Mouse (Mus musculus) stomach, embryonic 16.5 days (tissue): ENCODE data around the gene Thrsp. TPM values are rescaled to one million over a fixed set of nuclear protein-coding genes. Genes with fewer than 3 reads are reported as not detected.

Source experiments
- ATAC-seq: fragments of 200-750 bp; cut with Nextera tagmentation; 2 replicates; pipeline ENCODE4 v1.8.0; 2017; ENCODE audit warnings: moderate number of reproducible peaks, moderate TSS enrichment; ENCODE audit not compliant: insufficient read depth, low FRiP score
- H3K27ac ChIP-seq: fragments of 300-500 bp; sonication (generic); 2 replicates; pipeline ENCODE4 v1.5.1; 2014; ENCODE audit warnings: low read length
- H3K27me3 ChIP-seq: fragments of 300-500 bp; sonication (generic); 2 replicates; pipeline ENCODE4 v1.6.1; 2014; ENCODE audit warnings: low read length, control low read depth, mixed read lengths; ENCODE audit not compliant: control insufficient read depth, insufficient read depth
- H3K36me3 ChIP-seq: fragments of 300-500 bp; sonication (generic); 2 replicates; pipeline ENCODE4 v1.6.1; 2014; ENCODE audit warnings: low read length; ENCODE audit not compliant: control insufficient read depth, insufficient read depth
- H3K4me1 ChIP-seq: fragments of 300-500 bp; sonication (generic); 2 replicates; pipeline ENCODE4 v1.6.1; 2014; ENCODE audit warnings: low read length, control low read depth, mixed read lengths; ENCODE audit not compliant: control insufficient read depth, insufficient read depth
- H3K4me2 ChIP-seq: fragments of 300-500 bp; sonication (generic); 2 replicates; pipeline ENCODE4 v1.6.1; 2014; ENCODE audit warnings: low read depth, low read length, mixed read lengths
- H3K4me3 ChIP-seq: fragments of 300-500 bp; sonication (generic); replicated peaks from 2 replicates; pipeline ENCODE4 v1.5.1; 2014; ENCODE audit warnings: mild to moderate bottlenecking, low read length
- H3K9ac ChIP-seq: fragments of 300-500 bp; sonication (generic); 2 replicates; pipeline ENCODE4 v1.6.1; 2014; ENCODE audit warnings: low read length
- H3K9me3 ChIP-seq: fragments of 300-500 bp; sonication (generic); replicated peaks from 2 replicates; pipeline ENCODE4 v1.6.1; 2016; ENCODE audit warnings: low read length, control low read depth; ENCODE audit not compliant: control insufficient read depth
- WGBS: fragments of 180-500 bp; shearing (Covaris S2); extraction: QIAGEN DNeasy Blood & Tissue Kit; methylation state at CpG from one replicate; pipeline ENCODE4 v1.1.7; 2014; 5-methylcytosine and 5-hydroxymethylcytosine counted together
- polyA plus RNA-seq: library from polyadenylated mRNA; unstranded; fragments of >200 nt; fragmentation: Nextera tagmentation; extraction: Ambion mirVana; gene quantifications from 2 replicates; pipeline ENCODE4 v1.2.1, GENCODE M21; 2015

Thrsp gene
- polyA plus RNA-seq, 1 experiment from 2014 or later = 4.1 TPM

DNA sequence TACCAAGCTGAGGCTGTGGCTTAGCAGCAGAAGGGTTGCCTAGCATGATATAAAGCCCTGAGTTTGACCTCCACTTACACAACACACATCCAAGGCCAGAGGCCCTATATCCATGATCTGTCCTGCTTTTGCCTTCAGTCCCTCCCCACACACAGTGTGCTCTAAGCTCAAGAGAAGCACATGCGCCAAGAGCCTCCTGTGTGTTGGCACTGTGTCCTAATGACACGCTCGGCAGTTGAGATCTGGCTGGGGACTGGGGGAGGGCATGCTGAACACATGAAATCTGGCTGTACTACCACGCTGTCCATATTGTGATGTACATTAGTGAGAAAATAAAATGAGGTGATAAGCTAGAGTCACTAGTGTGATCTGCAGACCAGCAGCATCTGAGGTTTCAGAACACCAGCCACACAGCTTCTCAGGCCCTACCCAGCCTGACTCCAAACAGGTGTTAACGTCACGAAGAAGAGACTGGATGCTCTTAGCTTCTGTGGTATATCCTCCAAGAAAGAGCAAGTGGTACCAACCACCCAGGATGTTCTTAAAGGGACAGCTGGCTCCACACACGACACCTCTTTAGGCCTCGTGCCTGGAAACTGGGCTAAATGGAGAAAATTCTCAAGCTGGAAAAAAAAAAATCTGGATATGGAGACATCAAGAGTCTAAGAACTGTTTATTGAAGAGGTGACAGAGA, 3.6 kb upstream of the Thrsp start:
- no peak overlapping the region for H3K9ac ChIP-seq
- WGBS = 73% methylated on average over 8 of the region's 8 CpGs
- H3K27me3 ChIP-seq = no peaks in the 10 kb centered on the region
- H3K9me3 ChIP-seq = no peaks in the 10 kb centered on the region
- H3K4me2 ChIP-seq = no peak overlapping the region
- no peaks in the 10 kb centered on the region for H3K36me3 ChIP-seq
- peaks cover 7% of the 10 kb centered on the region; the same call in 1 of the 2 replicates for H3K4me1 ChIP-seq
- ATAC-seq = no peak
- no peak overlapping the region for H3K27ac ChIP-seq
- no peak overlapping the region for H3K4me3 ChIP-seq

- H3K4me2 ChIP-seq = no peak overlapping the region
- no peaks in the 10 kb centered on the region for H3K27me3 ChIP-seq
- no peaks in the 10 kb centered on the region for H3K36me3 ChIP-seq
- H3K4me3 ChIP-seq = no peak overlapping the region
- ATAC-seq = no peak
- no peak overlapping the region for H3K27ac ChIP-seq
- H3K9ac ChIP-seq = no peak overlapping the region
- peaks cover 7% of the 10 kb centered on the region; the same call in 1 of the 2 replicates for H3K4me1 ChIP-seq
- 54% methylated on average over 1 of the region's 1 CpGs for WGBS
- H3K9me3 ChIP-seq = no peaks in the 10 kb centered on the region
Observed at GRCm38 (mm10) chr7:97420406-97420805, 2.9 kb upstream of the Thrsp start.

DNA sequence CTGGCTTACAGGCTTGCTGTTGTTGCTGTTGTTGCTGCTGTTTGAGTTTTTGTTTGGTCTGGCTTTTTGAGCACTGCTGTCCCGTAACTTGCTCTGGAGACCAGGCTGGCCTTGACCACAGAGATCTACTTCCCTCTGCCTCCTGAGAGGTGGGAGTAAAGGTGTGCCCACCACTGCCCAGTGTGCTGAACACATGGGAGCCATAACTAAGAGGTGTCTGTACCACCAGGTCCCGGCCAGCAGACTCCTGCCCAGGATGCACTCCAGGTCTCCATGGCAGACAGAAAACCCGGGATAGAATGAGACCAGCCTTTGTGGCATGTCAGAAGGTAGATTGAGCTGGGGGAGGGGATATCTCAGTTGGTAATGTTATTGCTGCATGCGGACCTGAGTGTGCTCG, 1.6 kb upstream of the Thrsp start:
- ATAC-seq = no peak

GRCm38 (mm10) chr7:97418717-97419116, 1.2 kb upstream of the Thrsp start:
- H3K4me1 ChIP-seq = peaks cover 7% of the 10 kb centered on the region; the same call in 1 of the 2 replicates
- no peak for ATAC-seq

More for the DNA sequence above, 1.6 kb upstream of the Thrsp start:
- no peaks in the 10 kb centered on the region for H3K36me3 ChIP-seq
- H3K9me3 ChIP-seq = no peaks in the 10 kb centered on the region
- no peak overlapping the region for H3K4me3 ChIP-seq
- no peak overlapping the region for H3K9ac ChIP-seq
- H3K4me2 ChIP-seq = no peak overlapping the region
- WGBS = 86% methylated on average over 5 of the region's 5 CpGs
- H3K27me3 ChIP-seq = no peaks in the 10 kb centered on the region
- H3K27ac ChIP-seq = no peak overlapping the region
- peaks cover 7% of the 10 kb centered on the region; the same call in 1 of the 2 replicates for H3K4me1 ChIP-seq

DNA sequence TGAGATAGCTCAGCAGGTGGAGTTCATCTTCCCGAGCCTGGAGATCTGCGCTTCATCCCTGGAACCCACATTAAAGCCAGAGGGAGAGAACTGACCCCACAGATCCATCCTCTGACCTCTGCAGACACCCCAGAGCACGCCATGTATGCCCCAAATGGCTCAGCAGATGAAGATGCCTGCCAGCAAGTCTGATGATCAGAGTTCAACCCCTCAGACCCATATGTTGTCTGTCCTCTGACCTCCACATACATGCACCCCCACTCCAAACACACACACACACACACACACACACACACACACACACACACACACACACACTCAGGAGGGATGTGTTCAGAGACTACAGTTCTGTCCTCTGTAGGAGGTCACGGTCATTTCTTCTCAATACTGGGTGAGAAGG, 1.1 kb downstream of the Thrsp start:
- H3K27ac ChIP-seq = no peak overlapping the region
- H3K36me3 ChIP-seq = no peaks in the 10 kb centered on the region
- H3K9me3 ChIP-seq = no peaks in the 10 kb centered on the region
- WGBS = 94% methylated on average over 4 of the region's 4 CpGs
- H3K4me3 ChIP-seq = no peak overlapping the region
- ATAC-seq = no peak
- no peak overlapping the region for H3K9ac ChIP-seq
- H3K4me2 ChIP-seq = no peak overlapping the region
- no peaks in the 10 kb centered on the region for H3K27me3 ChIP-seq
- peaks cover 7% of the 10 kb centered on the region; the same call in 1 of the 2 replicates for H3K4me1 ChIP-seq

More at GRCm38 (mm10) chr7:97418717-97419116, 1.2 kb upstream of the Thrsp start:
- no peak overlapping the region for H3K27ac ChIP-seq
- H3K4me3 ChIP-seq = no peak overlapping the region
- H3K9ac ChIP-seq = no peak overlapping the region
- WGBS = 68% methylated on average over 5 of the region's 5 CpGs
- no peaks in the 10 kb centered on the region for H3K36me3 ChIP-seq
- no peaks in the 10 kb centered on the region for H3K9me3 ChIP-seq
- H3K4me2 ChIP-seq = no peak overlapping the region
- no peaks in the 10 kb centered on the region for H3K27me3 ChIP-seq

- no peaks in the 10 kb centered on the region for H3K27me3 ChIP-seq
- no peak overlapping the region for H3K4me3 ChIP-seq
- no peaks in the 10 kb centered on the region for H3K9me3 ChIP-seq
- whole genome bisulfite sequencing = 42% methylated on average over 9 of the region's 9 CpGs
- no peak overlapping the region for H3K27ac ChIP-seq
- H3K4me2 ChIP-seq = no peak overlapping the region
- H3K36me3 ChIP-seq = peaks cover 10% of the 10 kb centered on the region
- peaks cover 7% of the 10 kb centered on the region; the same call in 1 of the 2 replicates for H3K4me1 ChIP-seq
- H3K9ac ChIP-seq = no peak overlapping the region
- ATAC-seq = no peak
Observed at GRCm38 (mm10) chr7:97414915-97415687, 2.4 kb downstream of the Thrsp start.

- 77% methylated on average over 1 of the region's 1 CpGs for WGBS
Observed at GRCm38 (mm10) chr7:97414426-97414825, 3.1 kb downstream of the Thrsp start.

DNA sequence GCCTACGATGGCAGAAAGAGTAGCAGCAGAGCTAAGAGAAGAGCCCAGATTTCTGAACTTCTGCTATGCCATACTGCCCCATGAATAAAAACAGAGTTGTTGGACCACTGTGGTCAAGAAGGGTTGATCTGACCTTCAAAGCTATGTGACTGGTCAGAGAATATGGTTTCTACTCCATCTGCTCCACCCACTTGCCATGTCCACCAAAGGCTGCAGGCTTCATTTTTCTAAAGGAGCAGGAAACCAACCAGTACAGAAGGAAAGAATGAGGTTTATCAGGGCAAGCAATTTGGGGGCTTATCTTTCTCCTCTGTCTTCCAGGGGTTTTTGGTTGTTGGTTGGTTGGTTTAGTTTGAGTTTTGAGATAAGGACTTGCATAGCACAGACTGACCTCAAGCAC, 3.5 kb downstream of the Thrsp start:
- Histone ChIP-seq H3K9me3 (no peaks in the 10 kb centered on the region; the same call in 1 of the 2 replicates), H3K4me2 (no peak overlapping the region), H3K4me3 (no peak overlapping the region), H3K36me3 (peaks cover 21% of the 10 kb centered on the region), H3K4me1 (peaks cover 7% of the 10 kb centered on the region; the same call in 1 of the 2 replicates), H3K27ac (no peak overlapping the region), H3K9ac (no peak overlapping the region), H3K27me3 (no peaks in the 10 kb centered on the region)
- no peak for ATAC-seq
- 76% methylated on average over 1 of the region's 1 CpGs for WGBS

More at GRCm38 (mm10) chr7:97414426-97414825, 3.1 kb downstream of the Thrsp start:
- Histone ChIP-seq H3K9ac (no peak overlapping the region), H3K36me3 (peaks cover 17% of the 10 kb centered on the region), H3K27me3 (no peaks in the 10 kb centered on the region), H3K27ac (no peak overlapping the region), H3K9me3 (no peaks in the 10 kb centered on the region; the same call in 1 of the 2 replicates), H3K4me3 (no peak overlapping the region), H3K4me1 (peaks cover 7% of the 10 kb centered on the region; the same call in 1 of the 2 replicates), H3K4me2 (no peak overlapping the region)
- ATAC-seq = no peak

GRCm38 (mm10) chr7:97411575-97411974, 6.0 kb downstream of the Thrsp start:
- H3K4me3 ChIP-seq = no peak overlapping the region
- no peak overlapping the region for H3K4me2 ChIP-seq
- 83% methylated on average over 3 of the region's 3 CpGs for WGBS
- H3K9ac ChIP-seq = no peak overlapping the region
- H3K4me1 ChIP-seq = 0 out of 2 replicates have a peak, but pooled peaks cover 5% of the 10 kb centered on the region
- H3K36me3 ChIP-seq = peaks cover 23% of the 10 kb centered on the region
- no peaks in the 10 kb centered on the region; the same call in 1 of the 2 replicates for H3K9me3 ChIP-seq
- H3K27me3 ChIP-seq = no peaks in the 10 kb centered on the region
- ATAC-seq = no peak
- H3K27ac ChIP-seq = no peak overlapping the region
